Mouse (Mus musculus) small intestine, adult 2 months (tissue): Measurements from ENCODE around the gene Grn.

Source experiments
- CTCF ChIP-seq: fragments of 200-500 bp; IDR thresholded peaks from 2 replicates; pipeline ENCODE4 v1.5.1; 2012; ENCODE audit warnings: low read depth, mild to moderate bottlenecking, control low read depth, inconsistent platforms, low read length, moderate library complexity, mixed read lengths; ENCODE audit not compliant: insufficient replicate concordance, insufficient read length; ENCODE audit errors: extremely low read depth
- POLR2A ChIP-seq: fragments of 200-500 bp; IDR thresholded peaks from 2 replicates; pipeline ENCODE4 v1.6.1; 2012; ENCODE audit warnings: low read depth, mild to moderate bottlenecking, control low read depth, inconsistent platforms, low read length, moderate library complexity

- TF ChIP-seq CTCF (no peak), POLR2A (no peak)
Measured at GRCm38 (mm10) chr11:102436471-102436790, 6.3 kb downstream of the Grn start.
